Mouse (Mus musculus) G1E (cell line): ENCODE results near the gene Wdfy2. TPM values are rescaled to one million over a fixed set of nuclear protein-coding genes. Genes with fewer than 3 reads are reported as not detected.
A peak's percentile ranks its signal among the peaks of the same experiment; 100 is the strongest.

Experiments
- ATAC-seq: 2 replicates; pipeline ENCODE4 v1.8.0; 2016; ENCODE audit warnings: mild to moderate bottlenecking; ENCODE audit not compliant: insufficient number of reproducible peaks, poor library complexity, low FRiP score, severe bottlenecking; ENCODE audit errors: extremely low read depth
- DNase-seq: peaks from one replicate; pipeline ENCODE4 v3.0.0; 2012; ENCODE audit warnings: low spot score
- H3K27me3 ChIP-seq: 2 replicates; pipeline ENCODE4 v1.6.1; 2012; ENCODE audit warnings: mild to moderate bottlenecking, low read length, inconsistent platforms; ENCODE audit not compliant: insufficient read depth
- H3K36me3 ChIP-seq: replicated peaks from 2 replicates; pipeline ENCODE3; 2012; ENCODE audit warnings: mild to moderate bottlenecking, inconsistent platforms
- H3K4me1 ChIP-seq: 2 replicates; pipeline ENCODE4 v1.6.1; 2012; ENCODE audit warnings: low read depth, low read length, inconsistent platforms, mixed read lengths; ENCODE audit not compliant: insufficient read depth
- H3K4me3 ChIP-seq: 2 replicates; pipeline ENCODE4 v1.5.1; 2012; ENCODE audit warnings: low read depth, mild to moderate bottlenecking, inconsistent platforms, low read length, moderate library complexity, mixed read lengths
- H3K9me3 ChIP-seq: replicated peaks from 2 replicates; pipeline ENCODE4 v1.6.1; 2012; ENCODE audit warnings: inconsistent platforms
- CTCF ChIP-seq: IDR thresholded peaks from 2 replicates; pipeline ENCODE4 v1.5.1; 2012; ENCODE audit warnings: low read depth, low read length, inconsistent platforms, mixed read lengths
- GATA1 ChIP-seq: IDR thresholded peaks from 2 replicates; pipeline ENCODE4 v1.6.1; 2012; ENCODE audit warnings: borderline replicate concordance, low read length, inconsistent platforms, mixed read lengths
- GATA2 ChIP-seq: IDR thresholded peaks from 2 replicates; pipeline ENCODE4 v1.6.1; 2012; ENCODE audit warnings: low read depth, low read length, inconsistent platforms, borderline replicate concordance
- POLR2AphosphoS5 ChIP-seq: IDR thresholded peaks from 2 replicates; pipeline ENCODE4 v1.6.1; 2012; ENCODE audit warnings: low read depth, low read length, inconsistent platforms; ENCODE audit not compliant: insufficient replicate concordance
- TAL1 ChIP-seq: conservative IDR thresholded peaks from 2 replicates; pipeline ENCODE4 v1.6.1; 2012; ENCODE audit warnings: low read depth, low read length, inconsistent platforms, mixed read lengths
- polyA plus RNA-seq: library from polyadenylated mRNA; stranded (reverse); fragments of >175 nt; gene quantifications from 2 replicates; pipeline ENCODE4 v1.2.3, GENCODE M21; 2012
- total RNA-seq, 2 experiments: library from RNA; stranded (forward) in 1 of 2; stranded (reverse) in 1 of 2; fragments of 200-1000 nt in 1 of 2; fragments of >200 nt in 1 of 2; fragmentation: Nextera tagmentation in 1 of 2; gene quantifications; 2 replicates each; pipeline ENCODE4 v1.2.3; 2014 to 2017

The Wdfy2 gene
- total and polyA plus RNA-seq, 3 experiments, result 2.3 to 14.6 (median 10.3) TPM

DNA sequence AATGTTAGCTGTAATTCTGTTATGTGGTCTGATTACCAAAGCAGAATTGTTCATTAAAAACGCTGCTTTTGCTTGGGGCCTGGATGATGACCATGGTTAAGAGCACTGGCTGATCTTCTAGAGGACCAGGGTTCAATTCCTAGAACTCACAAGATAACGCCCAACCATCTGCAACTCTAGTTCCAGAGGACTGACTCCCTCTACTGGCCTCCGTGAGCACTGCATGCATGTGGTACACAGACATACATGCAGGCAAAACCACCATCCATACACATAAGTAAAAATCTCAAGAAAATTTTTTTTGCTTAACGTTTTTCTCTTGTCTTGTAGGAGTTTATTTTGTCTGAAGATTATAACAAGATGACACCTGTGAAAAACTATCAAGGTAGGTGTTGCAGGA, 87.3 kb downstream of the Wdfy2 start:
- Histone ChIP-seq H3K4me3 (no peak overlapping the region), H3K4me1 (no peaks in the 10 kb centered on the region; the same call in 1 of the 2 replicates), H3K36me3 (peaks cover 6% of the 10 kb centered on the region), H3K9me3 (no peaks in the 10 kb centered on the region), H3K27me3 (no peaks in the 10 kb centered on the region; the same call in 1 of the 2 replicates)
- no peak for ATAC-seq
- no peak for TF ChIP-seq GATA1
- peak; percentile 51 for TF ChIP-seq CTCF
- no peak for DNase-seq

DNA sequence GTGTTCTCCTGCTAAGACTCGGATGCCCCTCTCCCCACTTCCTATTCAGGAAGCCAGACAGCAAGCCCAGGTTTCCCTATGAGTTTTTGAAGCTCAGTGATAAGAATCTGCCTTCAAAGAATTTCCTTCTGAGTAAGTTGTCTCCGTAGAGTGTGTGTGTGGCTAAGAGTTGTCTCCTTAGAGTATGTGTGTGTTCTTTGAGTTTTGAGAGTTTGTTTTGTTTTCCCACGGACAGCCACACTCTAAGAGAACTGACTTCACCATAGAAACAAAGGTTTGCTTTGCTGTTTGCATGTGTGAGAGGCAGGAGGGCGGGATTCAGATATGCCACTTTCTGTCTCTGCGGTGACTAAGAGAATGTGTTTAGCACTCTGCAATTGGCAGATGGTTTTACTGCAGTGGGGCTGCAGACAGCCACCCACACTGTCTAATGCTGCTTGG, 90.6 kb downstream of the Wdfy2 start:
- H3K9me3 ChIP-seq, result no peaks in the 10 kb centered on the region
- no peak overlapping the region for H3K4me3 ChIP-seq
- no peaks in the 10 kb centered on the region for H3K4me1 ChIP-seq
- no peak for ATAC-seq
- no peaks in the 10 kb centered on the region for H3K27me3 ChIP-seq
- TF ChIP-seq POLR2AphosphoS5 (no peak), TAL1 (no peak)
- H3K36me3 ChIP-seq, result peaks cover 16% of the 10 kb centered on the region
- DNase-seq, result no peak

DNA sequence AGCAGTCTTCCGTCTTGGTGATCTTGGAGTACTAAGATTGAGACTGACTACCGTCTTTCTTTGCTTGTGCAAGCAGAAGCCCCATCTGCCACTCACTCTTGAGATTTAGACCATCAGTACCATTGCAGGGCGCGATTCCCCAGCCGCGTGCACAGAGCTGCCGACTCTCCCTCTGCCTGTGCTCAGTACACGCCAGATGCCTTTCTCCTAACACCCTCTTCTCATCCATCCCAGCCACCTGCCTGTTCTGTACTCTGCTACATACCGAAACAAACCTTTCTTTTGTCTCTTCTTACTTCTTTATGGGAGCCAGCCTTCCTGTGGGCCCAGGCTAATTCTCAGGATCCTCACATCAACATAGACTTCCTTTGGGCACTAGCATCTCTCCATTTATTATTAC, 97.9 kb downstream of the Wdfy2 start:
- no peak for ATAC-seq
- Histone ChIP-seq H3K36me3 (peaks cover 30% of the 10 kb centered on the region), H3K9me3 (no peaks in the 10 kb centered on the region), H3K4me3 (no peak overlapping the region), H3K4me1 (0 out of 2 replicates have a peak, but pooled peaks cover 1% of the 10 kb centered on the region), H3K27me3 (no peaks in the 10 kb centered on the region)
- no peak for TF ChIP-seq CTCF
- no peak for DNase-seq

DNA sequence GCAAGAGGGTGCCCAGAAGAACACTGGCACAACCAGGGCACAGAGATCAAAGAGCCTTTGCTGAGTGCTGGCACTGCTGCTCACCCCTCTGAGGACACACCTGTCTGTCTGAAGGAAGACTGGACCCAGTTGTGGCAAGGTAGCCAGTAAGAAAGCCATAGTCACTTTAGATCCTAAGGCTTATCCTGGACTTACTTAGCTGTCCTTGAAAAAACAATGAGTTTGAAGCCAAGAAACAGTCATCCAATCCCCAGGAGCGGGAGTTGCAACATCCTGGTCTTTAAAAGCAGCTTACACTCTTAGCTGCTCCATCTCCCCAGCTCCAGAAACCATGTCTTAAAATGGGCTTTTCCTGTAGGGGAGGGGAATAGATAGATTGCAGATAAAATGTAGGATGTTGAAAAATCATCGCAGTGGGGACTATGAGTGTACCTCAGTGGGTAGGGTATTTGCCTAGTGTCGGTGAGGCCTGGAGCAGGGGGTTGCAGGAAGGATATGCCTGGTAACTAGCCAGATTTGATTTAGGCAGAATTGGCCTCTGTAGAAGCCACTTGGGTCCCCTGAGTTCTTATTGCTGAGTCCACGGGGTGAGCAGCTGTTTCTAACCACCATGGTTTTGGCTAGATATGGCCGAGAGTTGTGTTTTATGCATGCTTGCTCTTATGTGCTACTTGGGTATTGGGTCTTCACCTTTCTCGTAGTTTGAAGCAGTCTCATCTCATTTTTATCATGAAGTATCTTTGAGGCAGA, 99.3 kb downstream of the Wdfy2 start:
- TF ChIP-seq CTCF, result no peak
- TF ChIP-seq GATA1, result no peak
- TF ChIP-seq GATA2, result no peak
- TF ChIP-seq TAL1, result no peak
- TF ChIP-seq POLR2AphosphoS5, result no peak
- Histone ChIP-seq H3K4me1 (0 out of 2 replicates have a peak, but pooled peaks cover 5% of the 10 kb centered on the region), H3K9me3 (no peaks in the 10 kb centered on the region), H3K36me3 (peaks cover 28% of the 10 kb centered on the region), H3K4me3 (no peak overlapping the region), H3K27me3 (no peaks in the 10 kb centered on the region)
- ATAC-seq (no peak), DNase-seq (no peak)

DNA sequence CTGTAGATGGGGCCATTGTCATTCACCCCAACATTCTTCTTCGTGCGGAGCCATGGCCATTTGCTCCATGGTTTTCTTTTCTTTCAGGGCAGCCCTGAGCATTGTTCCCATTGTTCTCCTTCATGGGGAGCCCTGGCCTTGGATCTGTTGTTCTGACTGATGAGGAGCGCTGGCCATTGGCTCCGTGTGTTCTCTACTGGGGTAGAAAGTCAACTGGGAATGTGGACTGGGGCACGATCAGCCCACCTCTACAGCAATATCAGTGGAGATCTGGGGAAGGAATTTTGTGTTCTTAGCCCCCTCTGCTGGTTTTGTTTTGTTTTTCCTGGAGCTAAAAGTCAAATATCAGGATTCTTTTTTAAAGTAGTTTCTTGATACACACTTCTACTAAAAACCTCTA, 100.2 kb downstream of the Wdfy2 start:
- no peak for TF ChIP-seq GATA1
- TF ChIP-seq GATA2, result no peak
- TF ChIP-seq TAL1, result no peak
- no peak for TF ChIP-seq CTCF
- no peak for TF ChIP-seq POLR2AphosphoS5
- DNase-seq, result no peak
- Histone ChIP-seq H3K27me3 (no peaks in the 10 kb centered on the region), H3K36me3 (peaks cover 28% of the 10 kb centered on the region), H3K4me3 (no peak overlapping the region), H3K9me3 (no peaks in the 10 kb centered on the region), H3K4me1 (0 out of 2 replicates have a peak, but pooled peaks cover 5% of the 10 kb centered on the region)
- ATAC-seq, result no peak

DNA sequence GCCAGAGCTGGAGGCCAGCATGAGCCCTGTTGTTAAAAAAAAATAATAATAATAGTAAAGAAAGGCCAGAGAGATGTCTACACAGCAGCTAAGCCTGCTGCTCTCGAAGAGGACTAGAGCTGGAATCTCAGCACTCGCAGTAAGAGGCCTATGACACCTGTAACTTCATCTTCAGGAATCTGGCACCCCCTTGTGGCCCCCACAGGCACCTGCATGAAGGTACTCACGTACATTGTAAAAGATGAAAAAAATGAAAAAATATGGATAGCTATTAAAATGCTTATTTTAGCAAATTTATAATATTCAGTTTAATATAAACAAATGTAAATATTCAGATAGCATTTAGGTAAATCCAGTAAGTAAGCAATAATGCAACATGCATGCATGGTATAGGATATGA, 102.0 kb downstream of the Wdfy2 start:
- no peak for ATAC-seq
- H3K9me3 ChIP-seq, result no peaks in the 10 kb centered on the region
- DNase-seq, result no peak
- H3K4me1 ChIP-seq, result 0 out of 2 replicates have a peak, but pooled peaks cover 5% of the 10 kb centered on the region
- H3K27me3 ChIP-seq, result no peaks in the 10 kb centered on the region
- H3K36me3 ChIP-seq, result peaks cover 33% of the 10 kb centered on the region
- H3K4me3 ChIP-seq, result no peak overlapping the region
- no peak for TF ChIP-seq POLR2AphosphoS5
- peak; percentile 12; the same call in 1 of the 2 replicates for TF ChIP-seq CTCF
